Mouse (Mus musculus) testis, adult 2 months (tissue): ENCODE measurements around the gene Plscr1.

Source experiments
- CTCF ChIP-seq: fragments of 200-500 bp; IDR thresholded peaks from 2 replicates; pipeline ENCODE4 v1.5.1; 2012; ENCODE audit warnings: low read depth, mild to moderate bottlenecking, inconsistent platforms, low read length, moderate library complexity; ENCODE audit not compliant: control insufficient read depth, insufficient read depth, insufficient replicate concordance
- POLR2A ChIP-seq: fragments of 200-500 bp; IDR thresholded peaks from 2 replicates; pipeline ENCODE4 v1.6.1; 2012; ENCODE audit warnings: low read depth, mild to moderate bottlenecking, inconsistent platforms, low read length, moderate library complexity; ENCODE audit not compliant: control insufficient read depth

GRCm38 (mm10) chr9:92269829-92270404, 20.4 kb downstream of the Plscr1 start:
- TF ChIP-seq CTCF (no peak), POLR2A (no peak)
